Mouse (Mus musculus): Measurements from ENCODE around the gene Znrf3. TPM values are rescaled to one million over a fixed set of nuclear protein-coding genes. Genes with fewer than 3 reads are reported as not detected.

Gene Znrf3
- polyA plus RNA-seq (2021; fragmentation: Nextera tagmentation), result 14.2 and 20.0 TPM in 2 replicates
- long read RNA-seq, experiment 1, partial matches to known transcripts, result 1 of 6 reads
- long read RNA-seq, experiment 1, other reads (novel, unspliced or antisense), result 5 of 6 reads
- long read RNA-seq, experiment 2, partial matches to known transcripts, result 0 of 60 reads
- long read RNA-seq, experiment 2, other reads (novel, unspliced or antisense), result 60 of 60 reads

DNA sequence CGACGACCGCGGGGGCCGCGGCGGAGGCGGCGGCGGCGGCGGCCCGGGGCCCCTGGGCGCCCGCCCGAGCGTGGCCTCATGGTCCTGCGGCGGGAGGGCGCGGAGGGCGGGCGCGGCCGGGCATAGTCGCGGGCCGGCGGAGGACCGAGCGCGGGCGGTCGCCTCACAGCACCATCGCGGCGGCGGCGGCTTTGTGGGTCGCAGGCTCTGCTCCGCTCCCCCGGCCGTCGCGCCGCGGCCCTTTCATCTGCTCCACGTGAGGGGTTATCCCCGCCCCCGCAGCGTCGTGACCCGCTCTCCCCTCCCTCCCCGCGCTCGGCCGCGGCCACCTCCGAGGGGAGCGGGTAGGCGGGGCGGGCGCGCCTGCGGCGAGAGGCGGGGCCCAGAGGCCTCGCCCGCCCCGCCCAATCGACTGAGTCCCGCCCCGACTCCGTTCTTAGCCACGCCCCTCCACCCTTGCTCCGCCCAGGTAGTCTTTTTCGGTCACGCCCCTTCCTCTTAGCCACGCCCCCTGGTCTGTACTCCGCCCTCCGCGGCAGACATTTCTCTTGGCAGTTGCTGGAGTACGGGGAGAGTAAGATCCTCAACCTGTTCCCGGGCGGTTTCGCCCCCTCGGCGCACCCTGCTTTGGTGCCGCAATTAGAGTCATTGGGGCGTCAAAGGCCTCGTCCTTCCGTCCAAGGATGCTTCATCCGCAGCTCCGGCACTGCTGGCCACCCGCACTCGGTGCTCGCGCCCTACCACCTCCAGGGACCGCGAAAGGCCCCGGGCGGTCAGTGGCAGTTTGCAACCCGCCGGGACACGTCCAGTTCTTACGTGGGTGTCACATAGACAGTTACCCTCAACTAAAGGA lies at the start of gene Znrf3:
Znrf3 (minus strand) TSS at position 249 of the 853 bp plus-strand sequence.

DNA sequence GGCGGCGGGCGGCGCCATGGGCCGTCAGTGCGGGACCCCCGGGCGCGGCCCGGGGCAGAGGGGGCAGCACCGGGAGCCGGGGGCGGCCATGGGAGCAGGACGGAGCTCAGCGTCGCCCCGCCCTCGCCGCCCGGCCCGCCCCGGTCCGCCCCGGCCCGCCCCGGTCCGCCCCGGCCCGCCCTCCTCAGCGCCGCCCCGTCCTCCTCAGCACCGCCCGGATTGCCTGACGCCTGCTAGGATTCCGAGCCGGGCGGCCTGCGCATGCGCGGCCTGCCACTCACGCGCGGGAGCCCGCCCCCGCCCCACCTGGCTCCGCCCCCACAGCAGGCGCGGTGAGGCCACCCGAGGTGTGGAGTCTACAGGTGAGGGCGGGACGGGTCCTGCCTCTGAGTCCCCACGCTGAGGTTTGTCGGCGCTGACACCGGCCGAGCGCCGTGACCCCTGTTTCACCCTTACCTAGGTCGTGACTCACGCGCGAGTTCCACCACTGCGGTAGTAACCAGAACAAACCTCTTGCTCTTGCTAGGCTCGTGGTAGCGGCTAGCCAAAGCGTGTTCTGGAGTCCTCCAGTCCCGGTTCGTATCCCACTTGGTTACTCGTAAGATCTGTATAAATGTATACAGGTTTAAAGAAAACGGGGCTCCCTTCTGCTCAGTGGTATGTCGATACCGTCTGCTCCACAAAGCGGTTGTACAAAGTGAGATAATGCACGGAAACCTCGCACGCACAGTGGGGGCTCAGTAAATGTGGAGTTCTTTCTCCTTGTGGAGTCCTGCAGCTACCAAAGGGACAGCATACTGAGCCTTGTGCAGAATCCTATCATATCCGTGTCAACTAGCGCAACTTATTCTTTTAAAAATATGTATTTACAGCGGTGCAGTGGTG lies 182.9 kb downstream of the Znrf3 start, which contains the start of gene Kremen1:
Kremen1 (minus strand) TSS at position 51 of the 885 bp plus-strand sequence.

Other genes starting within 250 kb of the Znrf3 start
- 1.9 and 4.3 TPM in 2 replicates for gene Kremen1, start 183.3 kb downstream of the Znrf3 start, polyA plus RNA-seq (2021; fragmentation: Nextera tagmentation)
- 94.4 and 94.6 TPM in 2 replicates for gene Xbp1, start 75.8 kb upstream of the Znrf3 start, polyA plus RNA-seq (2021; fragmentation: Nextera tagmentation)
- 3.2 and 6.1 TPM in 2 replicates for gene Ccdc117, start 97.3 kb upstream of the Znrf3 start, polyA plus RNA-seq (2021; fragmentation: Nextera tagmentation)
- gene Ankrd36, start 124.8 kb upstream of the Znrf3 start, polyA plus RNA-seq (2021; fragmentation: Nextera tagmentation), result not detected in 2 replicates